Comparison of ENCODE assay signal across 11 mouse cellular contexts in the genomic region with DNA sequence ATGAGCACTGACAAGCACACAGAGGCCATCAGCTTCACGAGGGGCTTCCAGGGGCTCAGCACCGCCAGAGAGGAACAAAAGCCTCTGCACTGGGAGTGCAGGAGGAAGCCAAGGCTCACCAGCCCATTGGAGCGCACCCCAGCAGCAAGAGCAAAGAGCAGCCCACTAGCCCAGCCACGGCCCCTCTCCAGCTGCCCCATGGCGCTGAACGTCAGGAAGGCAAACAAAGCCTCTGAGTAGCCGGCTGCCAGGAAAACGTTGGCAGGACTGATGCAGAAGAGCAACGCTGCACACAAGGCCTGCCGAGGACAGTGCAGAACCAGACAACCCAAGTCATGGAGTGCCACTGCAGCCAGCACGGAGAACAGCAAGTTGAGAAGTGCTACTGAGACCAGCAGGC. TPM values are rescaled to one million over a fixed set of nuclear protein-coding genes. Genes with fewer than 3 reads are reported as not detected.
DNase-seq lines count a peak whose midpoint lies in the region; ATAC-seq and TF ChIP-seq lines count a peak whose summit lies in the region.
"Had no signal": no experiment of that assay in that cellular context is flagged by ENCODE, and none has a peak within 500 bp of the region (broad histone marks: within the 10 kb centered on the region; RNA-seq: fewer than 3 reads in every experiment).

No protein-coding gene starts in this region.

- WGBS in hindbrain, embryonic 10.5 days, result 54% methylated on average over 11 of the region's 11 CpGs
- WGBS in hindbrain, embryonic 12.5 days, result 50% methylated on average over 11 of the region's 11 CpGs
- WGBS in bone marrow, adult 2 months, result 54% methylated on average over 11 of the region's 11 CpGs
- WGBS in hindbrain, embryonic 13.5 days, result 40% methylated on average over 11 of the region's 11 CpGs
- 37% methylated on average over 11 of the region's 11 CpGs for WGBS in midbrain, embryonic 15.5 days
- 75% methylated on average over 11 of the region's 11 CpGs for WGBS in thymus, adult 2 months

- no peak overlapping the region for H3K9ac ChIP-seq in hindbrain, embryonic 12.5 days
- peak overlapping the region; percentile 31 for H3K9ac ChIP-seq in hindbrain, embryonic 13.5 days
- no peak overlapping the region for H3K9ac ChIP-seq in midbrain, embryonic 15.5 days

- no peaks in the 10 kb centered on the region for H3K9me3 ChIP-seq in hindbrain, embryonic 10.5 days
- no peaks in the 10 kb centered on the region for H3K9me3 ChIP-seq in hindbrain, embryonic 12.5 days (replicated peaks)
- no peaks in the 10 kb centered on the region for H3K9me3 ChIP-seq in hindbrain, embryonic 13.5 days
- H3K9me3 ChIP-seq in midbrain, embryonic 15.5 days, result no peaks in the 10 kb centered on the region

- peaks cover 29% of the 10 kb centered on the region for H3K4me1 ChIP-seq in hindbrain, embryonic 10.5 days (replicated peaks)
- peaks cover 14% of the 10 kb centered on the region for H3K4me1 ChIP-seq in hindbrain, embryonic 12.5 days
- H3K4me1 ChIP-seq in bone marrow, adult 2 months (ENCODE audit: control insufficient read depth, insufficient read depth, low read length), result peaks cover 13% of the 10 kb centered on the region
- peaks cover 46% of the 10 kb centered on the region for H3K4me1 ChIP-seq in hindbrain, embryonic 13.5 days (replicated peaks)
- H3K4me1 ChIP-seq in midbrain, embryonic 15.5 days, result peaks cover 8% of the 10 kb centered on the region
- H3K4me1 ChIP-seq in thymus, adult 2 months (replicated peaks; ENCODE audit: control insufficient read depth, insufficient read depth, low read length), result peaks cover 16% of the 10 kb centered on the region

- H3K27me3 ChIP-seq in hindbrain, embryonic 10.5 days (ENCODE audit: insufficient read depth, poor library complexity, severe bottlenecking), result no peaks in the 10 kb centered on the region
- H3K27me3 ChIP-seq in hindbrain, embryonic 12.5 days, result no peaks in the 10 kb centered on the region
- no peaks in the 10 kb centered on the region for H3K27me3 ChIP-seq in hindbrain, embryonic 13.5 days
- no peaks in the 10 kb centered on the region for H3K27me3 ChIP-seq in midbrain, embryonic 15.5 days (replicated peaks)
- H3K27me3 ChIP-seq in thymus, adult 2 months (ENCODE audit: control insufficient read depth, insufficient read depth, low read length), result no peaks in the 10 kb centered on the region

- no peak for DNase-seq in hindbrain, embryonic 10.5 days (ENCODE audit: low spot score)
- no peak for DNase-seq in thymus, adult 2 months
- no peak for DNase-seq in layer of hippocampus, adult 8-10 months (ENCODE audit: low spot score in 2 of 2)
- DNase-seq in left cerebral cortex, adult 8-10 months (ENCODE audit: low spot score in 2 of 2), result no peak
- DNase-seq: cerebellum, adult 11 months; right cerebral cortex, postnatal 14 days had no signal

- TF ChIP-seq CTCF in bone marrow, adult 2 months (IDR thresholded peaks at IDR 0.05; ENCODE audit: control insufficient read depth, insufficient read depth, low read length), result no peak
- TF ChIP-seq CTCF in thymus, adult 2 months (IDR thresholded peaks at IDR 0.05; ENCODE audit: borderline replicate concordance, control insufficient read depth, extremely low read depth, insufficient read depth, low read length, poor library complexity), result no peak

- peaks cover 57% of the 10 kb centered on the region for H3K36me3 ChIP-seq in hindbrain, embryonic 10.5 days
- H3K36me3 ChIP-seq in hindbrain, embryonic 12.5 days, result peaks cover 22% of the 10 kb centered on the region
- H3K36me3 ChIP-seq in hindbrain, embryonic 13.5 days, result peaks cover 23% of the 10 kb centered on the region
- H3K36me3 ChIP-seq in midbrain, embryonic 15.5 days (replicated peaks), result 0 out of 2 replicates have a peak, but pooled peaks cover 6% of the 10 kb centered on the region
- peaks cover 3% of the 10 kb centered on the region; the same call in 1 of the 2 replicates for H3K36me3 ChIP-seq in thymus, adult 2 months (ENCODE audit: control insufficient read depth, insufficient read depth, low read length)

- TF ChIP-seq POLR2A in bone marrow, adult 2 months (IDR thresholded peaks at IDR 0.05; ENCODE audit: borderline replicate concordance, control insufficient read depth, low read depth, low read length), result no peak
- no peak for TF ChIP-seq POLR2A in thymus, adult 2 months (IDR thresholded peaks at IDR 0.05; ENCODE audit: control insufficient read depth, extremely low read depth, insufficient read depth, low read length, poor library complexity)

- H3K4me3 ChIP-seq in hindbrain, embryonic 10.5 days, result no peak overlapping the region
- no peak overlapping the region for H3K4me3 ChIP-seq in hindbrain, embryonic 12.5 days
- H3K4me3 ChIP-seq in bone marrow, adult 2 months (replicated peaks; ENCODE audit: control insufficient read depth, low read depth, low read length), result no peak overlapping the region
- H3K4me3 ChIP-seq in hindbrain, embryonic 13.5 days, result no peak overlapping the region
- H3K4me3 ChIP-seq in midbrain, embryonic 15.5 days, result no peak overlapping the region
- H3K4me3 ChIP-seq in thymus, adult 2 months (ENCODE audit: control insufficient read depth, insufficient read depth, low read length), result no peak overlapping the region
- H3K4me3 ChIP-seq: erythroblast, embryonic 14.5 days had no signal

- H3K4me2 ChIP-seq in hindbrain, embryonic 12.5 days (replicated peaks), result no peak overlapping the region
- no peak overlapping the region for H3K4me2 ChIP-seq in hindbrain, embryonic 13.5 days
- no peak overlapping the region for H3K4me2 ChIP-seq in midbrain, embryonic 15.5 days

- H3K27ac ChIP-seq in hindbrain, embryonic 10.5 days, result peak overlapping the region; percentile 19
- no peak overlapping the region for H3K27ac ChIP-seq in hindbrain, embryonic 12.5 days
- peak overlapping the region; percentile 7; the same call in 1 of the 2 replicates for H3K27ac ChIP-seq in bone marrow, adult 2 months (ENCODE audit: control insufficient read depth, insufficient read depth, low read depth, low read length, poor library complexity)
- peak overlapping the region; percentile 62 for H3K27ac ChIP-seq in hindbrain, embryonic 13.5 days
- H3K27ac ChIP-seq in midbrain, embryonic 15.5 days, result no peak overlapping the region
- no peak overlapping the region for H3K27ac ChIP-seq in thymus, adult 2 months (ENCODE audit: control insufficient read depth, insufficient read depth, low read length)

- ATAC-seq in hindbrain, embryonic 12.5 days (ENCODE audit: low FRiP score), result no peak
- ATAC-seq in hindbrain, embryonic 13.5 days (ENCODE audit: low FRiP score), result peak; percentile 46; the same call in 1 of the 2 replicates
- ATAC-seq in midbrain, embryonic 15.5 days (replicated peaks), result 0 out of 2 replicates have a peak, but pooled peaks have one; percentile 31

RNA-seq across cellular contexts. Expression of a gene that starts 7.3 kb away (rescaled TPM):
- 14.5 and 16.8 TPM in 2 replicates for polyA plus RNA-seq in hindbrain, embryonic 10.5 days (2016; fragmentation: Nextera tagmentation; extraction: Ambion mirVana)
- polyA plus RNA-seq in hindbrain, embryonic 12.5 days (2016; fragmentation: Nextera tagmentation; extraction: Ambion mirVana), result 16.6 and 18.6 TPM in 2 replicates
- polyA plus RNA-seq in bone marrow, adult 2 months (2011; ENCODE audit: insufficient read depth, insufficient read length, low replicate concordance, missing spikeins), result 2.8 and 10.4 TPM in 2 replicates
- 13.4 and 14.1 TPM in 2 replicates for polyA plus RNA-seq in hindbrain, embryonic 13.5 days (2015; fragmentation: Nextera tagmentation; extraction: Ambion mirVana)
- 16.0 and 16.2 TPM in 2 replicates for polyA plus RNA-seq in midbrain, embryonic 15.5 days (2015; fragmentation: Nextera tagmentation; extraction: Ambion mirVana)
- 24.8 and 24.9 TPM in 2 replicates for polyA plus RNA-seq in thymus, adult 2 months (2012; rRNA removed)
- 10 to 100 TPM in 2 of 4 experiments, 1 to 10 TPM in 2; 9.4 to 13.0 (median 11.3) TPM for total RNA-seq in layer of hippocampus, adult 8-10 months (2022)
- 10 to 100 TPM in 2 of 4 experiments, 1 to 10 TPM in 2; 8.4 to 10.9 (median 9.9) TPM for total RNA-seq in left cerebral cortex, adult 8-10 months (2022)

RNA-seq across cellular contexts. Expression of a gene that starts 15.2 kb away (rescaled TPM):
- 1.9 and 3.1 TPM in 2 replicates for polyA plus RNA-seq in hindbrain, embryonic 10.5 days (2016; fragmentation: Nextera tagmentation; extraction: Ambion mirVana)
- 4.1 and 6.4 TPM in 2 replicates for polyA plus RNA-seq in hindbrain, embryonic 12.5 days (2016; fragmentation: Nextera tagmentation; extraction: Ambion mirVana)
- polyA plus RNA-seq in bone marrow, adult 2 months (2011; ENCODE audit: insufficient read depth, insufficient read length, low replicate concordance, missing spikeins), result 23.6 and 39.6 TPM in 2 replicates
- polyA plus RNA-seq in hindbrain, embryonic 13.5 days (2015; fragmentation: Nextera tagmentation; extraction: Ambion mirVana), result 3.4 and 4.4 TPM in 2 replicates
- 6.4 and 9.3 TPM in 2 replicates for polyA plus RNA-seq in midbrain, embryonic 15.5 days (2015; fragmentation: Nextera tagmentation; extraction: Ambion mirVana)
- 150 and 172 TPM in 2 replicates for polyA plus RNA-seq in thymus, adult 2 months (2012; rRNA removed)
- 10 to 100 TPM; 30.7 to 44.0 (median 42.9) TPM for total RNA-seq in layer of hippocampus, adult 8-10 months (2022)
- 10 to 100 TPM; 33.8 to 57.7 (median 44.6) TPM for total RNA-seq in left cerebral cortex, adult 8-10 months (2022)

Comparison
In these comparisons a context has a peak if more than half of its experiments do, and no peak if none do; other contexts are left out.
1. H3K27ac ChIP-seq: peak in hindbrain, embryonic 10.5 days (single experiment), bone marrow, adult 2 months (single experiment) and hindbrain, embryonic 13.5 days (single experiment); none in hindbrain, embryonic 12.5 days (single experiment), midbrain, embryonic 15.5 days (single experiment) and thymus, adult 2 months (single experiment).